Mouse (Mus musculus): ENCODE data around the gene Hacd2. TPM values are rescaled to one million over a fixed set of nuclear protein-coding genes. Genes with fewer than 3 reads are reported as not detected.

Gene Hacd2
- polyA plus RNA-seq, 1 experiment from 2014 or later = 61.8 TPM

DNA sequence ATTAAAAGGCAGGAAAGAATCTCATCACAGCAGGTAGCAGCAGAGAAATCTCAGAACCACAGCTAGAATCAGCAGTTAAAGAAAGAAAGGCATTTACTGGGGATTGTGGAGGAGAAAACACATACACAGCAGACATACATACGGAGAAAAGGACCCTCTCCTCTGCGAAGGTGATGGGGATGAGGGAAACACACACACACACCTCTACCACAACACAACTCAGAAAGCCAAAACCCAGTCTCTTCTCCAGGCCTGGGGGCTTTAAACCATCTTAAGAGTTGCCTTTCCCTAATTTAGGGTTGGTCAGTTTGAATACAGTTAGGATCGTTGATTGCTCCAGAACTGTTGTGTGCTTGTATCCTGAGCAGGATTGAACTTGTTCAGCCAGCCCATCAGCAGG is 45.4 kb downstream of the Hacd2 start:
- no peak overlapping the region for H3K9ac ChIP-seq (ENCODE audit: low read depth, low read length)
- no peak for DNase-seq (ENCODE audit: low spot score)
- no peak for ATAC-seq (ENCODE audit: low read depth)
- H3K36me3 ChIP-seq (ENCODE audit: control insufficient read depth, insufficient read depth, low read length) = no peaks in the 10 kb centered on the region
- H3K4me3 ChIP-seq (ENCODE audit: low read depth, low read length) = no peak overlapping the region
- H3K27ac ChIP-seq (replicated peaks; ENCODE audit: low read depth, low read length) = no peak overlapping the region
- WGBS = 87% methylated on average over 3 of the region's 3 CpGs
- H3K9me3 ChIP-seq (ENCODE audit: control insufficient read depth, low read length) = no peaks in the 10 kb centered on the region
- no peaks in the 10 kb centered on the region for H3K4me1 ChIP-seq (ENCODE audit: control insufficient read depth, insufficient read depth, low read length)
- no peaks in the 10 kb centered on the region for H3K27me3 ChIP-seq (replicated peaks; ENCODE audit: control insufficient read depth, insufficient read depth, low read length)
- no peak overlapping the region for H3K4me2 ChIP-seq (ENCODE audit: low read depth, low read length)

DNA sequence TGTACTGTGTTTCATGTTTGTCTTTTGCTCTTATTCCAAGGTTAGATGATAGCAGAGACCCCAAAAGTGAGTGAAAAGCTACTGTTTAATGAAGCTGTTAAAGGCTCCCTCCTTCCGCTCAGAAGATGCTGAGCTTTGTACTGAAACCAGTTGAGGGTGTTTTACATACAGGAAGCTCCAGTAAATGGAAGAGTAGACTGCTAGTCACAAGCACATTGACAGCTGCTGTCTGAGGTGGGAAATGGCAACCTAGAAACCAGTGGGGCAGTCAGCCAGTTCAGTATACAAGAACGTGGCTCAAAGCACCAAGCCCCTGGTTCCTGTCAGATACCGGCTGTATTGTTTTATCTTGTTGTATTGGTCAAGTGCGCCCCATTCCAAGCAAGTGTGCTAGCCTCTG is 46.7 kb downstream of the Hacd2 start:
- no peak for DNase-seq (ENCODE audit: low spot score)
- Histone ChIP-seq H3K9ac (ENCODE audit: low read depth, low read length) (no peak overlapping the region), H3K4me2 (ENCODE audit: low read depth, low read length) (no peak overlapping the region), H3K9me3 (ENCODE audit: control insufficient read depth, low read length) (no peaks in the 10 kb centered on the region), H3K4me3 (ENCODE audit: low read depth, low read length) (no peak overlapping the region), H3K4me1 (ENCODE audit: control insufficient read depth, insufficient read depth, low read length) (no peaks in the 10 kb centered on the region), H3K27me3 (replicated peaks; ENCODE audit: control insufficient read depth, insufficient read depth, low read length) (no peaks in the 10 kb centered on the region), H3K27ac (replicated peaks; ENCODE audit: low read depth, low read length) (no peak overlapping the region), H3K36me3 (ENCODE audit: control insufficient read depth, insufficient read depth, low read length) (no peaks in the 10 kb centered on the region)
- 87% methylated on average over 4 of the region's 4 CpGs for WGBS
- no peak for ATAC-seq (ENCODE audit: low read depth)

DNA sequence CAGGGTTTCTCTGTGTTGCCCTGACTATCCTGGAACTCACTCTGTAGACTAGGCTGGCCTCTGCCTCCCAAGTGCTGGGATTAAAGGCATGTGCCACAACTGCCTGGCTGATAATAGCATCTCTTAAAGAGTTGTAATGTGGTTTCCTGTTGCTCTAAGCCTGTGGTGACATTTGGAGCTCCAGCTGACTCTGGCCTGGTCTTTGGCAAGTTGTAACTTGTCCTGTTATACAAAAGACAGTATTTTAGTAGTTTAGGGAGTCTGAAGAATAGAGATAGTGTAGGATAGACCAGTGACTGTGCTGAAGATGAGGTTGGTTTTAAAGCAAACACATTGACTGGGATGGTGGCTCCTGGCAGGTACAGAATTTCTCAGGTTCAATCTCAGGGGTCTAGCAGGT is 52.2 kb downstream of the Hacd2 start:
- Histone ChIP-seq H3K9ac (ENCODE audit: low read depth, low read length) (no peak overlapping the region), H3K36me3 (ENCODE audit: control insufficient read depth, insufficient read depth, low read length) (peaks cover 15% of the 10 kb centered on the region; the same call in 1 of the 2 replicates)
- DNase-seq (ENCODE audit: low spot score) = no peak

DNA sequence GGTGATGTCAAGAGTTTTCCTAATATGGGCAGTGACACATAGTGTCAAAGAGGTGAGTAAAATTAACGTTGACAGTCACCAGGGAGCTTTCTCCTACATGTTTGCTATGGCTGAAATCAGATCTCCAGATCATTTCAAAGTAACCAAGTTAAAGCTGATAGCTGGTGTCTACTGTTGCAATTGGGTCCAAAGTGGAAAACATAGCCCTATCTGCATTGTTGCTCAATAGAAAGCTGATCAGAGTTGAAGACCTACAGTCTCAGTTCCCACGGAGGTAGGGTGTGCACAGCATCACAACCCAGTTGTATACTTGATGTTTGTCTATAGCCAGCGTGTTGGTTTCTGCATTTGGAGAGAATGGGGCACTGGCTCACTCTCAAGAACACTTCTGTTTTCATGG is 53.4 kb downstream of the Hacd2 start:
- no peak for ATAC-seq (ENCODE audit: low read depth)
- Histone ChIP-seq H3K4me2 (ENCODE audit: low read depth, low read length) (no peak overlapping the region), H3K4me3 (ENCODE audit: low read depth, low read length) (no peak overlapping the region), H3K9me3 (ENCODE audit: control insufficient read depth, low read length) (no peaks in the 10 kb centered on the region), H3K9ac (ENCODE audit: low read depth, low read length) (no peak overlapping the region), H3K27ac (replicated peaks; ENCODE audit: low read depth, low read length) (no peak overlapping the region), H3K27me3 (replicated peaks; ENCODE audit: control insufficient read depth, insufficient read depth, low read length) (no peaks in the 10 kb centered on the region), H3K4me1 (ENCODE audit: control insufficient read depth, insufficient read depth, low read length) (no peaks in the 10 kb centered on the region), H3K36me3 (ENCODE audit: control insufficient read depth, insufficient read depth, low read length) (peaks cover 15% of the 10 kb centered on the region; the same call in 1 of the 2 replicates)
- DNase-seq (ENCODE audit: low spot score) = no peak
- WGBS = 86% methylated on average over 3 of the region's 3 CpGs

More for the DNA sequence above, 52.2 kb downstream of the Hacd2 start:
- no peaks in the 10 kb centered on the region for H3K4me1 ChIP-seq (ENCODE audit: control insufficient read depth, insufficient read depth, low read length)
- ATAC-seq (ENCODE audit: low read depth) = no peak
- no peak overlapping the region for H3K4me2 ChIP-seq (ENCODE audit: low read depth, low read length)
- H3K4me3 ChIP-seq (ENCODE audit: low read depth, low read length) = no peak overlapping the region
- H3K27me3 ChIP-seq (replicated peaks; ENCODE audit: control insufficient read depth, insufficient read depth, low read length) = no peaks in the 10 kb centered on the region
- no peak overlapping the region for H3K27ac ChIP-seq (replicated peaks; ENCODE audit: low read depth, low read length)
- H3K9me3 ChIP-seq (ENCODE audit: control insufficient read depth, low read length) = no peaks in the 10 kb centered on the region

DNA sequence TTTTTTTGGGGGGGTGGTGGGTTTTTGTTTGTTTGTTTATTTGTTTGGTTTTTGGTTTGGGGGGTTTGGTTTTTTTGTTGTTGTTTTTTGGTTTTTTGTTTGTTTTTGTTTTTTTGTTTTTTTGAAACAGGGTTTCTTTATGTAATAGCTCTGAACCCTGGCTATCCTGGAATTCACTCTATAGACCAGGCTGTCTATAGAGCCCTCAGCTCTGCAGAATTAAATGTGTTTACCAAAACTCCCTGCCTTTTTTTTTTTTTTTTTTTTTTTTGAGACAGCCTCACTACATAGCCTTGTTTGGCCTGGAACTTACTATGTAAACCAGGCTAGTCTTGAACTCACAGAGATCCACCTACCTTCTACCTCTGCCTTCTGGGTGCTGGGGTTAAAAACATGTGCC is 71.3 kb downstream of the Hacd2 start:
- no peak for DNase-seq (ENCODE audit: low spot score)
- 0 out of 2 replicates have a peak, but pooled peaks cover 8% of the 10 kb centered on the region for H3K36me3 ChIP-seq (ENCODE audit: control insufficient read depth, insufficient read depth, low read length)
- H3K4me3 ChIP-seq (ENCODE audit: low read depth, low read length) = no peak overlapping the region
- H3K9ac ChIP-seq (ENCODE audit: low read depth, low read length) = no peak overlapping the region
- H3K4me1 ChIP-seq (ENCODE audit: control insufficient read depth, insufficient read depth, low read length) = no peaks in the 10 kb centered on the region
- H3K4me2 ChIP-seq (ENCODE audit: low read depth, low read length) = no peak overlapping the region
- no peaks in the 10 kb centered on the region for H3K9me3 ChIP-seq (ENCODE audit: control insufficient read depth, low read length)
- ATAC-seq (ENCODE audit: low read depth) = no peak
- no peaks in the 10 kb centered on the region for H3K27me3 ChIP-seq (replicated peaks; ENCODE audit: control insufficient read depth, insufficient read depth, low read length)
- H3K27ac ChIP-seq (replicated peaks; ENCODE audit: low read depth, low read length) = no peak overlapping the region

DNA sequence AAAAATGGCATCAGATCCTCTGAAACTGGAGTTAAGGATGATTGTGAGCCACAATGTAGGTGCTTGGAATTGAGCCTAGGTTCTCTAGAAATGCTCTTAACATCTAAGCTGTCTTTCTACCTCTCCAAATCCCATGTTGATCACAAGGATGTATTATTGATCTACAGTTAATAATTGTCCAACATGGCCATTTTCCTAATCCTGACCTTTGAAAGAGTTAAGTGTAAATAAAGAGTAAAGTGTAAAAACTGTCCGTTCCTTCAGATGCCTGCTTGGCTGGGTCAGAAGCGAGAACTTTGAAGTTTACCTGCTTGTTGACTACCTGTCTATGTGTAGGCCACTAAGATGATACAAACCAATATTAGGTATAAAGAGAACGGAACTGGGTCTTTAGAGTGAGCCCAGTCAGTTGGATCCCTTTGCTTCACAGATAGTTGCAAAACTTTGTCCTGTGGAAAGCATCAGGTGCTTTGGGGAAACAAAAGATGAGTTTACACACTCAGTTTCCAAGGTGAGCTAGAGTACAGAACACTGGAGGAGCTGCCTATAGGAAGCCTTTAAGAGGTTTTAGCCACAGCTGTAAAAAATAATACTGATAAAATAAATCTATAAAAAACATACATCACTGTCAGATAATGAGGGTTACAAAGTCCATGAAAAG is 75.8 kb downstream of the Hacd2 start:
- ATAC-seq (ENCODE audit: low read depth) (no peak), DNase-seq (ENCODE audit: low spot score) (no peak)
- no peak overlapping the region for H3K4me3 ChIP-seq (ENCODE audit: low read depth, low read length)
- no peak overlapping the region for H3K27ac ChIP-seq (replicated peaks; ENCODE audit: low read depth, low read length)
- H3K4me1 ChIP-seq (ENCODE audit: control insufficient read depth, insufficient read depth, low read length) = no peaks in the 10 kb centered on the region
- 0 out of 2 replicates have a peak, but pooled peaks cover 13% of the 10 kb centered on the region for H3K36me3 ChIP-seq (ENCODE audit: control insufficient read depth, insufficient read depth, low read length)
- H3K4me2 ChIP-seq (ENCODE audit: low read depth, low read length) = no peak overlapping the region
- WGBS = 92% methylated on average over 3 of the region's 3 CpGs
- H3K27me3 ChIP-seq (replicated peaks; ENCODE audit: control insufficient read depth, insufficient read depth, low read length) = no peaks in the 10 kb centered on the region
- no peaks in the 10 kb centered on the region for H3K9me3 ChIP-seq (ENCODE audit: control insufficient read depth, low read length)
- no peak overlapping the region for H3K9ac ChIP-seq (ENCODE audit: low read depth, low read length)

DNA sequence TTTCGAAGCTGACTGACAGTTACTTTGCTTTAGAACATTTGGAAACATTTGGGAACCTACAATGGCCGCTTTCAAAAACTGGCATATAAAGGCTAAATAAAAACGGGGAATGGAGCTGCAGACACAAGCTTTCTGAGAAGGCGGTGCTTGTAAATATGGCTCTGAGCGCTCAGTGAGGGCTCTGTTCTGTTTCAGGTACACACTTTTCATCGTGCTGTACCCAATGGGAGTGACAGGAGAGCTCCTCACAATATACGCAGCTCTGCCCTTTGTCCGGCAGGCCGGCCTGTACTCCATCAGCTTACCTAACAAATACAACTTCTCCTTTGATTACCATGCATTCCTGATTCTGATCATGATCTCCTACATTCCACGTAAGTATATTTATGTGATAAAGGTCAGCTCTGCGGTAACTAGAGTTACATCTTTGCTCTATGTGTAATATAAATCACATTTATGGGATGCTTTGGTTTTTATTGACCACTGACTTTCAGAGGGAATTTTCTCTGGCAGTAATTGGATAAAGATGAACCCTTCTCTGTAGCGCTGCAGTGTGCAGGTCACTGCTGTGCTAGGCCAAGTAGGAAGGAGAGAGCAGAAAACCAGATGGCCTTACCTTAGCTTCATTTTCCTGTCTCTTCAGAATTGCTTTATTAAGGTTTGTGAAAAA is 79.7 kb downstream of the Hacd2 start:
- ATAC-seq (ENCODE audit: low read depth) (no peak), DNase-seq (ENCODE audit: low spot score) (no peak)
- WGBS = 56% methylated on average over 12 of the region's 12 CpGs
- Histone ChIP-seq H3K9ac (ENCODE audit: low read depth, low read length) (no peak overlapping the region), H3K27me3 (replicated peaks; ENCODE audit: control insufficient read depth, insufficient read depth, low read length) (no peaks in the 10 kb centered on the region), H3K4me2 (ENCODE audit: low read depth, low read length) (no peak overlapping the region), H3K36me3 (ENCODE audit: control insufficient read depth, insufficient read depth, low read length) (0 out of 2 replicates have a peak, but pooled peaks cover 5% of the 10 kb centered on the region), H3K4me1 (ENCODE audit: control insufficient read depth, insufficient read depth, low read length) (peaks cover 3% of the 10 kb centered on the region; the same call in 1 of the 2 replicates), H3K4me3 (ENCODE audit: low read depth, low read length) (no peak overlapping the region), H3K27ac (replicated peaks; ENCODE audit: low read depth, low read length) (0 out of 2 replicates have a peak overlapping the region, but pooled peaks have one; percentile 8), H3K9me3 (ENCODE audit: control insufficient read depth, low read length) (no peaks in the 10 kb centered on the region)

DNA sequence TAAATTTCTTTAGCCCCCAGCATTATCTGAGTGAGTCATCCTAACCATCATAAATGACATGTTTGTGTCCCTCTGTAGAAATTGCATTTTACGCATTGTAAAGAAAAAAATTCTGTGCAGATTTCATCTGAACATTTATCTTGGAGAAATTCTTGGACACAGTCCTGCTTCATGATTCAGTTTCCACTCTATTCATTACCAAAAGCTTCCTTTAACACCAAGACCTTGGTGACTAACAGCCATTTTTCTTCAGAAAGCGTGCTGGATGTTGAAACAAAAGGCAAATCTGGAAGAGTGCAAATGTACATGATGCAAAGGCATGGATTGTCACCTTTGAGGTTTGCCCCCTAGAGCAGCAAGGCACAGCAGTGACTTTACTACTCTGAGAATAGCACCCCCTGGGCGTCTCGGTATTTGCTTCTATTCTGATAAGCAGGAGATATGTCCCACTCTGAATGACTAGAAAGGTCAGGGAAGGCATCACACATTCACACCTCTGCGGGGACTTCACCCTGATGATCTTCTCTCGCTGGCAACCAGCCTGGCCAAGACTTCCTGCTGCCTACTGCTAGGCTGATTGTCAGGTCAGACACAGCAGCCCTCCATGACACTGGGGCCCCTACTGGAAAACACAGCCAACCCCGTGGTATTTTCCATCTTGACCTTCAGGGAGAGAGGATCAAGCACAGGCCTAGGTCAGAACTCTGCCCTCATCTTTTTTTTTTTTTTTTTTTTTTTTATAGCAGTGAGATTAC is 80.8 kb downstream of the Hacd2 start:
- 75% methylated on average over 7 of the region's 7 CpGs for WGBS
- no peak overlapping the region for H3K4me3 ChIP-seq (ENCODE audit: low read depth, low read length)
- H3K9ac ChIP-seq (ENCODE audit: low read depth, low read length) = no peak overlapping the region
- H3K36me3 ChIP-seq (ENCODE audit: control insufficient read depth, insufficient read depth, low read length) = 0 out of 2 replicates have a peak, but pooled peaks cover 8% of the 10 kb centered on the region
- no peaks in the 10 kb centered on the region for H3K27me3 ChIP-seq (replicated peaks; ENCODE audit: control insufficient read depth, insufficient read depth, low read length)
- no peaks in the 10 kb centered on the region for H3K9me3 ChIP-seq (ENCODE audit: control insufficient read depth, low read length)
- peaks cover 11% of the 10 kb centered on the region; the same call in 1 of the 2 replicates for H3K4me1 ChIP-seq (ENCODE audit: control insufficient read depth, insufficient read depth, low read length)
- ATAC-seq (ENCODE audit: low read depth) = no peak
- H3K27ac ChIP-seq (replicated peaks; ENCODE audit: low read depth, low read length) = no peak overlapping the region
- no peak for DNase-seq (ENCODE audit: low spot score)
- H3K4me2 ChIP-seq (ENCODE audit: low read depth, low read length) = no peak overlapping the region

Data from embryonic facial prominence, embryonic 14.5 days (tissue).